Mouse (Mus musculus): ENCODE data around the gene Lrig3. TPM values are rescaled to one million over a fixed set of nuclear protein-coding genes. Genes with fewer than 3 reads are reported as not detected.

Lrig3 gene
- polyA plus RNA-seq, 1 experiment from 2014 or later: 18.8 TPM

- ATAC-seq (ENCODE audit: low FRiP score) (no peak), DNase-seq (ENCODE audit: low spot score) (no peak)
- no peak overlapping the region for H3K9ac ChIP-seq (ENCODE audit: low read depth, low read length)
- H3K27ac ChIP-seq (ENCODE audit: low read depth, low read length): no peak overlapping the region
- no peaks in the 10 kb centered on the region for H3K9me3 ChIP-seq (ENCODE audit: control insufficient read depth, low read length)
- H3K4me1 ChIP-seq (replicated peaks; ENCODE audit: control insufficient read depth, insufficient read depth, low read length): no peaks in the 10 kb centered on the region
- WGBS: 66% methylated on average over 7 of the region's 7 CpGs
- no peak overlapping the region for H3K4me2 ChIP-seq (replicated peaks; ENCODE audit: low read depth, low read length)
- no peak overlapping the region for H3K4me3 ChIP-seq (ENCODE audit: low read depth, low read length)
- no peaks in the 10 kb centered on the region for H3K27me3 ChIP-seq (ENCODE audit: control insufficient read depth, insufficient read depth, low read length)
- no peaks in the 10 kb centered on the region for H3K36me3 ChIP-seq (ENCODE audit: control insufficient read depth, insufficient read depth, low read length)
Measured at GRCm38 (mm10) chr10:126029441-126030114, 63.6 kb downstream of the Lrig3 start.

DNA sequence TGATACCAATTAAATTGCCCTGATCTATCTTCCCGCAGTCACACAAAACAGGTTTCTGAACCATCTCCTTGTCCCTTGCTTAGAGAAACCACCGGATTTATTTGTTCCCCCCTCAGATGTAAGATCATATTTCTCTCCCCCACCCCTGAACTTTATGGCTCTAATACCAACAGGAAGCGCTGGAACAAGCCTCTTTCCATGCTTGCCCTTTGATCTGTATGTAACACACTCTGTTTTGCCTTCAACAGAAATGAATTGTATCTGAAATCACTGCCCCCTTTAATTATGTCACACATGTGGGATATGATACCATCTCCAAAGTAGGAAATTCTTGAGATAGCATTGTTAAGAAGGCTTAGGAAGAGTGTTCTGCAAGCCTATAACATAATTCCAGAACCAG is 90.9 kb downstream of the Lrig3 start:
- no peaks in the 10 kb centered on the region for H3K36me3 ChIP-seq (ENCODE audit: control insufficient read depth, insufficient read depth, low read length)
- no peak overlapping the region for H3K4me2 ChIP-seq (replicated peaks; ENCODE audit: low read depth, low read length)
- no peak overlapping the region for H3K9ac ChIP-seq (ENCODE audit: low read depth, low read length)
- H3K27me3 ChIP-seq (ENCODE audit: control insufficient read depth, insufficient read depth, low read length): no peaks in the 10 kb centered on the region
- H3K4me3 ChIP-seq (ENCODE audit: low read depth, low read length): no peak overlapping the region
- no peak for DNase-seq (ENCODE audit: low spot score)
- H3K4me1 ChIP-seq (replicated peaks; ENCODE audit: control insufficient read depth, insufficient read depth, low read length): no peaks in the 10 kb centered on the region
- no peak overlapping the region for H3K27ac ChIP-seq (ENCODE audit: low read depth, low read length)
- 73% methylated on average over 3 of the region's 3 CpGs for WGBS
- ATAC-seq (ENCODE audit: low FRiP score): no peak
- no peaks in the 10 kb centered on the region for H3K9me3 ChIP-seq (ENCODE audit: control insufficient read depth, low read length)

DNA sequence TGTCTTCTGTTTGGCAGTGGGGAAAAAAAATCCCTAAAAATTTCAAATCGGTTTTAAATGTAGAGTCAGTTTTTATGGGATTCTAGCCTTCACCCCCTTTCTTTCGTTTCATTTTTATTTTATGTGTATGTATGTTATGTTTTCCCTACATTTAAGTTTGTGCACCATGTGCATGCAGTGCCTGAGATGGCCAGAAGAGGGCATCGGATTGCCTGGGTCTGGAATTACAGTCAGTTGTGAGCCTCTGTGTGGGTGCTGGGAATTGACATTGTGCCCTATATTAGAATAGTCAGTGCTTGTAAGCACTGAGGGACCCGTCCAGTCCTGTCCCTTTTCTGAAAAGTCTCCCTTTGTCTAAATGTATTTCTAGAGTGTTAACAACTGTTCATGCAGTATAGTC is 96.8 kb downstream of the Lrig3 start:
- 90% methylated on average over 4 of the region's 4 CpGs for WGBS
- H3K36me3 ChIP-seq (ENCODE audit: control insufficient read depth, insufficient read depth, low read length): no peaks in the 10 kb centered on the region
- H3K27ac ChIP-seq (ENCODE audit: low read depth, low read length): no peak overlapping the region
- no peak for ATAC-seq (ENCODE audit: low FRiP score)
- H3K9me3 ChIP-seq (ENCODE audit: control insufficient read depth, low read length): no peaks in the 10 kb centered on the region
- DNase-seq (ENCODE audit: low spot score): no peak
- H3K4me2 ChIP-seq (replicated peaks; ENCODE audit: low read depth, low read length): no peak overlapping the region
- no peak overlapping the region for H3K4me3 ChIP-seq (ENCODE audit: low read depth, low read length)
- no peaks in the 10 kb centered on the region for H3K27me3 ChIP-seq (ENCODE audit: control insufficient read depth, insufficient read depth, low read length)
- H3K4me1 ChIP-seq (replicated peaks; ENCODE audit: control insufficient read depth, insufficient read depth, low read length): no peaks in the 10 kb centered on the region
- H3K9ac ChIP-seq (ENCODE audit: low read depth, low read length): no peak overlapping the region
